Mouse (Mus musculus) hindbrain, embryonic 12.5 days (tissue): ENCODE results near the gene Cyp26c1. TPM values are rescaled to one million over a fixed set of nuclear protein-coding genes. Genes with fewer than 3 reads are reported as not detected.

Experiments
- ATAC-seq: fragments of 200-750 bp; cut with Nextera tagmentation; 2 replicates; pipeline ENCODE4 v1.8.0; 2017; ENCODE audit warnings: moderate TSS enrichment; ENCODE audit not compliant: low FRiP score
- H3K27ac ChIP-seq: fragments of 300-500 bp; sonication (generic); 2 replicates; pipeline ENCODE4 v1.5.1; 2016; ENCODE audit warnings: mild to moderate bottlenecking
- H3K27me3 ChIP-seq: fragments of 300-500 bp; sonication (generic); 2 replicates; pipeline ENCODE4 v1.6.1; 2016; ENCODE audit warnings: mild to moderate bottlenecking
- H3K36me3 ChIP-seq: fragments of 300-500 bp; sonication (generic); 2 replicates; pipeline ENCODE4 v1.6.1; 2016; ENCODE audit warnings: mild to moderate bottlenecking
- H3K4me1 ChIP-seq: fragments of 300-500 bp; sonication (generic); 2 replicates; pipeline ENCODE4 v1.6.1; 2016
- H3K4me2 ChIP-seq: fragments of 300-500 bp; sonication (generic); replicated peaks from 2 replicates; pipeline ENCODE4 v1.6.1; 2016; ENCODE audit warnings: mild to moderate bottlenecking
- H3K4me3 ChIP-seq: fragments of 300-500 bp; sonication (generic); 2 replicates; pipeline ENCODE4 v1.5.1; 2016; ENCODE audit warnings: mild to moderate bottlenecking
- H3K9ac ChIP-seq: fragments of 300-500 bp; sonication (generic); 2 replicates; pipeline ENCODE4 v1.6.1; 2016; ENCODE audit warnings: mild to moderate bottlenecking, moderate library complexity
- H3K9me3 ChIP-seq: fragments of 300-500 bp; sonication (generic); replicated peaks from 2 replicates; pipeline ENCODE4 v1.6.1; 2016; ENCODE audit warnings: mild to moderate bottlenecking
- WGBS: fragments of 180-500 bp; shearing (Covaris S2); methylation state at CpG from one replicate; pipeline ENCODE4 v1.1.7; 2016; 5-methylcytosine and 5-hydroxymethylcytosine counted together
- polyA plus RNA-seq: library from polyadenylated mRNA; unstranded; fragments of >200 nt; fragmentation: Nextera tagmentation; extraction: Ambion mirVana; gene quantifications from 2 replicates; pipeline ENCODE4 v1.2.1, GENCODE M21; 2016

The Cyp26c1 gene
- 1.8 and 2.0 TPM in 2 replicates for polyA plus RNA-seq

- Histone ChIP-seq H3K4me1 (peaks cover 11% of the 10 kb centered on the region), H3K27me3 (peaks cover 79% of the 10 kb centered on the region), H3K4me2 (peak within 1 kb of the TSS; percentile 26), H3K36me3 (no peaks in the 10 kb centered on the region), H3K27ac (no peak within 1 kb of the TSS), H3K4me3 (peak within 1 kb of the TSS; percentile 18), H3K9ac (no peak within 1 kb of the TSS), H3K9me3 (no peaks in the 10 kb centered on the region)
- no peak for ATAC-seq
- 2% methylated on average over 6 of the region's 6 CpGs for WGBS
Observed at GRCm38 (mm10) chr19:37685281-37685680, at the start of gene Cyp26c1. Gene Cyp26c1, plus strand, starts transcription at chr19:37685581.

GRCm38 (mm10) chr19:37647994-37648393, 37.4 kb upstream of the Cyp26c1 start:
- no peak overlapping the region for H3K27ac ChIP-seq
- no peak for ATAC-seq
- H3K4me3 ChIP-seq: no peak overlapping the region
- H3K4me1 ChIP-seq: no peaks in the 10 kb centered on the region
- no peaks in the 10 kb centered on the region for H3K9me3 ChIP-seq
- no peak overlapping the region for H3K9ac ChIP-seq
- H3K27me3 ChIP-seq: no peaks in the 10 kb centered on the region
- WGBS: 43% methylated on average over 2 of the region's 2 CpGs
- no peaks in the 10 kb centered on the region for H3K36me3 ChIP-seq
- H3K4me2 ChIP-seq: no peak overlapping the region

GRCm38 (mm10) chr19:37650526-37650925, 34.9 kb upstream of the Cyp26c1 start:
- 78% methylated on average over 2 of the region's 2 CpGs for WGBS

GRCm38 (mm10) chr19:37654012-37654411, 31.4 kb upstream of the Cyp26c1 start:
- Histone ChIP-seq H3K4me1 (peaks cover 9% of the 10 kb centered on the region), H3K36me3 (no peaks in the 10 kb centered on the region), H3K4me2 (no peak overlapping the region), H3K27ac (no peak overlapping the region), H3K9ac (no peak overlapping the region), H3K9me3 (no peaks in the 10 kb centered on the region), H3K4me3 (no peak overlapping the region), H3K27me3 (no peaks in the 10 kb centered on the region)
- ATAC-seq: no peak
- WGBS: 35% methylated on average over 5 of the region's 5 CpGs

More at GRCm38 (mm10) chr19:37650526-37650925, 34.9 kb upstream of the Cyp26c1 start:
- H3K9ac ChIP-seq: no peak overlapping the region
- no peak overlapping the region for H3K27ac ChIP-seq
- H3K4me3 ChIP-seq: no peak overlapping the region
- H3K4me2 ChIP-seq: no peak overlapping the region
- H3K36me3 ChIP-seq: no peaks in the 10 kb centered on the region
- H3K27me3 ChIP-seq: no peaks in the 10 kb centered on the region
- 0 out of 2 replicates have a peak, but pooled peaks cover 3% of the 10 kb centered on the region for H3K4me1 ChIP-seq
- no peak for ATAC-seq
- no peaks in the 10 kb centered on the region for H3K9me3 ChIP-seq

- WGBS: 5% methylated on average over 9 of the region's 9 CpGs
Observed at GRCm38 (mm10) chr19:37656441-37656840, 28.9 kb upstream of the Cyp26c1 start.

GRCm38 (mm10) chr19:37665256-37665655, 20.1 kb upstream of the Cyp26c1 start:
- WGBS: 71% methylated on average over 6 of the region's 6 CpGs
- Histone ChIP-seq H3K36me3 (no peaks in the 10 kb centered on the region), H3K9me3 (no peaks in the 10 kb centered on the region), H3K4me3 (no peak overlapping the region), H3K27me3 (no peaks in the 10 kb centered on the region), H3K27ac (no peak overlapping the region), H3K4me2 (no peak overlapping the region), H3K4me1 (no peaks in the 10 kb centered on the region), H3K9ac (no peak overlapping the region)
- no peak for ATAC-seq

More at GRCm38 (mm10) chr19:37656441-37656840, 28.9 kb upstream of the Cyp26c1 start:
- Histone ChIP-seq H3K4me1 (peaks cover 9% of the 10 kb centered on the region), H3K4me3 (no peak overlapping the region), H3K27ac (no peak overlapping the region), H3K9ac (no peak overlapping the region), H3K9me3 (no peaks in the 10 kb centered on the region), H3K4me2 (no peak overlapping the region), H3K27me3 (no peaks in the 10 kb centered on the region), H3K36me3 (no peaks in the 10 kb centered on the region)
- ATAC-seq: no peak

- Histone ChIP-seq H3K9ac (no peak overlapping the region), H3K36me3 (no peaks in the 10 kb centered on the region), H3K9me3 (no peaks in the 10 kb centered on the region), H3K27me3 (no peaks in the 10 kb centered on the region), H3K4me2 (no peak overlapping the region), H3K4me1 (0 out of 2 replicates have a peak, but pooled peaks cover 5% of the 10 kb centered on the region), H3K4me3 (no peak overlapping the region), H3K27ac (no peak overlapping the region)
- 81% methylated on average over 13 of the region's 13 CpGs for WGBS
- ATAC-seq: no peak
Observed at GRCm38 (mm10) chr19:37667855-37668594, 17.4 kb upstream of the Cyp26c1 start.

GRCm38 (mm10) chr19:37668657-37669056, 16.7 kb upstream of the Cyp26c1 start:
- no peak overlapping the region for H3K9ac ChIP-seq
- H3K4me3 ChIP-seq: no peak overlapping the region
- no peak overlapping the region for H3K4me2 ChIP-seq
- H3K27ac ChIP-seq: no peak overlapping the region
- WGBS: 94% methylated on average over 5 of the region's 5 CpGs
- H3K9me3 ChIP-seq: no peaks in the 10 kb centered on the region
- 0 out of 2 replicates have a peak, but pooled peaks cover 5% of the 10 kb centered on the region for H3K4me1 ChIP-seq
- no peaks in the 10 kb centered on the region for H3K36me3 ChIP-seq
- H3K27me3 ChIP-seq: no peaks in the 10 kb centered on the region
- ATAC-seq: no peak

GRCm38 (mm10) chr19:37669486-37669885, 15.9 kb upstream of the Cyp26c1 start:
- ATAC-seq: no peak
- Histone ChIP-seq H3K4me2 (no peak overlapping the region), H3K27me3 (no peaks in the 10 kb centered on the region), H3K9me3 (no peaks in the 10 kb centered on the region), H3K36me3 (no peaks in the 10 kb centered on the region), H3K4me3 (no peak overlapping the region), H3K9ac (no peak overlapping the region), H3K27ac (no peak overlapping the region), H3K4me1 (0 out of 2 replicates have a peak, but pooled peaks cover 5% of the 10 kb centered on the region)
- WGBS: 79% methylated on average over 5 of the region's 5 CpGs

- Histone ChIP-seq H3K4me1 (0 out of 2 replicates have a peak, but pooled peaks cover 5% of the 10 kb centered on the region), H3K27ac (no peak overlapping the region), H3K4me3 (no peak overlapping the region), H3K9me3 (no peaks in the 10 kb centered on the region), H3K9ac (no peak overlapping the region), H3K36me3 (no peaks in the 10 kb centered on the region), H3K4me2 (no peak overlapping the region), H3K27me3 (no peaks in the 10 kb centered on the region)
- no peak for ATAC-seq
- 65% methylated on average over 12 of the region's 12 CpGs for WGBS
Observed at GRCm38 (mm10) chr19:37673393-37673792, 12.0 kb upstream of the Cyp26c1 start.

- no peak overlapping the region for H3K27ac ChIP-seq
- H3K4me3 ChIP-seq: peak overlapping the region; percentile 11; the same call in 1 of the 2 replicates
- H3K9me3 ChIP-seq: no peaks in the 10 kb centered on the region
- no peaks in the 10 kb centered on the region for H3K36me3 ChIP-seq
- H3K9ac ChIP-seq: no peak overlapping the region
- no peak overlapping the region; the same call in 1 of the 2 replicates for H3K4me2 ChIP-seq
- peaks cover 89% of the 10 kb centered on the region for H3K27me3 ChIP-seq
- peaks cover 16% of the 10 kb centered on the region for H3K4me1 ChIP-seq
- 5% methylated on average over 23 of the region's 23 CpGs for WGBS
- no peak for ATAC-seq
Observed at GRCm38 (mm10) chr19:37686347-37686746, 966 bp downstream of the Cyp26c1 start.

GRCm38 (mm10) chr19:37686941-37687850, 1.8 kb downstream of the Cyp26c1 start:
- Histone ChIP-seq H3K4me1 (peaks cover 16% of the 10 kb centered on the region), H3K4me2 (peak overlapping the region; percentile 26; the same call in 1 of the 2 replicates), H3K4me3 (peak overlapping the region; percentile 11), H3K9me3 (no peaks in the 10 kb centered on the region), H3K27ac (no peak overlapping the region), H3K36me3 (no peaks in the 10 kb centered on the region), H3K27me3 (peaks cover 98% of the 10 kb centered on the region), H3K9ac (no peak overlapping the region)
- WGBS: 2% methylated on average over 62 of the region's 62 CpGs
- ATAC-seq: no peak
